Mouse (Mus musculus): ENCODE measurements around the gene Elfn1.

The Elfn1 gene

GRCm38 (mm10) chr5:140018780-140019179 lies 111.0 kb downstream of the Elfn1 start:
- DNase-seq (ENCODE audit: low read depth, low spot score), result no peak

GRCm38 (mm10) chr5:140019616-140020015 lies 111.9 kb downstream of the Elfn1 start:
- no peak for DNase-seq (ENCODE audit: low read depth, low spot score)

- no peak for DNase-seq (ENCODE audit: low read depth, low spot score)
These were observed 114.0 kb downstream of the Elfn1 start for GRCm38 (mm10) chr5:140021755-140022154.

- DNase-seq (ENCODE audit: low read depth, low spot score), result no peak
These were observed 115.1 kb downstream of the Elfn1 start for GRCm38 (mm10) chr5:140022861-140023260.

- no peak for DNase-seq (ENCODE audit: low read depth, low spot score)
These were observed 116.3 kb downstream of the Elfn1 start for GRCm38 (mm10) chr5:140023941-140024500.

Data from CD4-positive, CD25-positive, alpha-beta regulatory T cell, adult 2 months (primary cell).